Mouse (Mus musculus): ENCODE data around the gene Fkbp1a.

GRCm38 (mm10) chr2:151549615-151550121, 7.4 kb downstream of the Fkbp1a start:
- no peak for TF ChIP-seq CTCF (IDR thresholded peaks at IDR 0.05; ENCODE audit: low read depth)
- no peak for TF ChIP-seq EP300 (IDR thresholded peaks at IDR 0.05; ENCODE audit: low read depth)

Data from liver, postnatal 0 days (tissue).